Mouse (Mus musculus): ENCODE results near the gene Ppdpf.

DNA sequence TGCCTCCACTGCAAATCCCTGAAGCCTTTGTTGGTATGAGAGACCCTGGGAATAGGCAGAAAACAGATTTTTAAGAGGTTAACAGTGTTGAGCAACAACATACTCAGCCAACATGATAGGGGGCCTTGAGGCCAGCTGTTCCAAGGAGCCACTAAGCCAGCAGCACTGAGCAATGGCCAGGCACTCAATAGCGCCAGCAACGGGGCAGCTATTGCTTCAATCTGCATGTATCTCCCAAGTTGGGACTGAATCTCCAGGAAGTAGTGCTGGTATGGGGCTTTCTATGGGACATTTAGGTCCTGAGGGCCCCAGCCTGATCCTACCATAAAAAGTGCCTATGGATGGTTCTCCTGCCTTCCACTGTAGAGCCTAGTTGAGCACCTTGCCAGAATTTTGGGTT, 28.6 kb upstream of the Ppdpf start:
- no peak for TF ChIP-seq CTCF (IDR thresholded peaks at IDR 0.05; ENCODE audit: extremely low read depth, insufficient read depth, low read length)
- TF ChIP-seq POLR2A (IDR thresholded peaks at IDR 0.05; ENCODE audit: extremely low read depth, insufficient read depth, low read length): no peak
